In genomic region chr4:95052025-95052899, GRCm38 (mm10) we compare ENCODE assay signal across 8 mouse cellular contexts. TPM values are rescaled to one million over a fixed set of nuclear protein-coding genes. Genes with fewer than 3 reads are reported as not detected.
DNase-seq lines count a peak whose midpoint lies in the region; ATAC-seq lines count a peak whose summit lies in the region.

TSS of gene Jun (minus strand) at chr4:95052222.

- DNase-seq in adipocyte (ENCODE audit: low spot score), result peak; percentile 99
- DNase-seq in embryo, embryonic 10 days (ENCODE audit: low spot score), result peak; percentile 100
- DNase-seq in gastrocnemius, postnatal 10 days, result peak; percentile 98
- peak; percentile 99 for DNase-seq in induced T-regulatory cell, adult 2 months (ENCODE audit: low read depth)
- peak; percentile 100 for DNase-seq in left cerebral cortex, adult 9 months (ENCODE audit: low spot score in 2 of 2)
- peak; percentile 99 for DNase-seq in right cerebral cortex, postnatal 14 days
- DNase-seq in urinary bladder, postnatal 36 days (ENCODE audit: low spot score in 2 of 2), result peak; percentile 99 to 100

- ATAC-seq in megakaryocyte progenitor cell, adult 5-6 weeks (replicated peaks; ENCODE audit: poor library complexity), result peak; percentile 53

RNA-seq across cellular contexts. Expression of gene Jun, which starts in this region (rescaled TPM):
- 100 to 1,000 TPM in 1 of 2 experiments, 10 to 100 TPM in 1; 31.5 to 100 TPM for total RNA-seq in gastrocnemius, postnatal 10 days (2021)
- total RNA-seq in megakaryocyte progenitor cell, adult 5-6 weeks (2015), result 64.6 and 106 TPM in 2 replicates
- total RNA-seq in megakaryocyte progenitor cell, adult 5-6 weeks (2017), result 121 and 159 TPM in 2 replicates

Comparison
In these comparisons a context has a peak if more than half of its experiments do, and no peak if none do; other contexts are left out.
1. Peak in every context shown above with its lines: DNase-seq and ATAC-seq.